Mouse (Mus musculus) B cell, adult 2 months (primary cell): ENCODE results near the gene Acnat1.
"Not testable (repeated sequence)": the region's sequence is repeated elsewhere in the genome, so short reads cannot be mapped to it uniquely, and the experiment has no call there.

Experiments used
- DNase-seq, 2 experiments: peaks; one replicate each; pipeline ENCODE4 v3.0.0; 2022

The Acnat1 gene

DNA sequence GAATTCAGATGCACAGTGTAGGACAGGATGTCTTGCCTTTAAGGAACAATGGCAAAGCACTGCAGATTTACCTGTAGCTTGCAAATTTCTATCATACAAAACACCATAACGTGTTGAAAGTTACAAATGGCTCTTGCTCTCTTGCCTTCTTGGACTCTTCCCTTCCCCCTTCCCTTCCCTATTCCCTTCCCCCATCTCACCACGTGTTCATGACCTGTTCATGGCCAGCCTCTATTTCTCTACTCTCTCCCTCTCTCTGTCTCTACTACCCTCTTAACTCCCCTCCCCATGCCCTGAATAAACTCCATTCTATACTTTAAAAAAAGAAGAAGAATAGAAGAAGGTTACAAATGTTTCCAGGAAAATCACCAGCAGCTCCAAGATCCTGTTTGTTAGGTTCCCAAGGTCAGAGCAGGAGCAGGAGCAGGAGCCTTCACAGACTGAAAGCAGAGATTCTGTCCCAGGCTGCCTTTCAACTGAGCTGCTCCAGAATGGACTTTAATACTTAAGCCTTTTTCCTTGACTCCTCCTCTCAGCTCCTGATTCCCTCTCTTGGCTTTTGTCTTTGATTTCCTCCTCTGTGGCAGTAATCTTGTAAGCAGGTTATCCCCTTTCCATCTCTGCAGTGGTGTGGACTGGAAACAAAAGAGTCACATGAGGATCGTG, at the start of gene Acnat1:
TSS of gene Acnat1 (minus strand) at position 478 of the 666 bp plus-strand sequence.
- DNase-seq = no peak

GRCm38 (mm10) chr4:49522576-49522975, 48.9 kb upstream of the Acnat1 start:
- DNase-seq = no peak

DNA sequence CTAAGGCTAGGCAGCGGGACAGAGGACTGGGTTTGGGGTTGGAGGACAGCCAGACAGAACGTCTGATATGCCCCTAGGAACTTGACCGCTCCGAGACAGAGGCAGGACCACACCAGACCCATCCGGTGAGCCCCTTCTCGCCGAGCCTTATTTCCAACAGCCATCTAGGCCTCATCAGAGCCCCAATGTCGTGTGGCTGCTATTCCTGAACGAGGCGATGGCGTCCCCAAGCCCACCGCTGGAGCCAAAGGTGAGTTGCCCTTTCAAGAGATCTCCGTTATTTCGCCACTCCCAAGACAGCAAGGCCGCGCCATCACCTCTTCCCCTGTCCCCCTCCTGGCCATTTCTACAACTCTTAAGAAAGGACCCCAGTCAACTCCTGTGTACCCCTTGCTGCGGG, 47.6 kb upstream of the Acnat1 start:
- DNase-seq = no peak

DNA sequence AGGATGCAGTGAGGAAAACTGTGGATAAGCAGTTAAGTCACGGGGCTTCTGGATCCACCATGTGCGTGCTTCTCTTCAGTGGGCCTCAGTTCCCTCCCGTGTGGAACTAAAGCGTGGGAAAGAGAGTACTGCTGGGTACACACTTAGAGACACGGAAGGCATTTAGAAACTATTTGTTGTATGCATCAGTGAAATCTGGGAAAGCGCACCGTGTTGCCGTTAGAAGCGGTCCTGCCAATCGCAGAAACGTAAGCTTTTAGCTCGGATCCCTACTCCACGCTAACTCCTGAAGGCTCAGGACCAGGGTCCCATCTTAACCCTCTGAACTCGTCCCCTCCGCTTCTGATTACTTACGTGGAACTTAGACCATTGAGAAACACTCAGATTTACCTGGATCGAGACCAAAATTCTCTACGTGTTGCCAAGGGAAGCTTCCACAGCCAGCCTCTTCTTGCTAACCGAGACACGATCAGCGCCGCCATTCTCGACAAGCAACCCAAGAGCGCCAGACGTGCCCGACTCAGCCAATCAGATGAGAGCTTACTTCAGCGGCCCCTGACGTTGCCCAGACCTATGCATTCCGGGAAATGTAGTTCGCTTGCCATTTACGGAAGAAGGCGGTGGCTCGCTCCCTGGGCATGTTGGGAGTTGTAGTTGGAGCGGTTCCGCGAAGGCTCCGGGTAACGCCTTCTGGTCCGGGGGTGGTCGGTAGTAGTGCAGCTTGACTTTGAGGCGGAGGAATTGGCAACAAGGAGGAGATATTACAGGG, 47.0 kb upstream of the Acnat1 start, which contains the start of the genes Mrpl50 and Zfp189:
TSS of gene Mrpl50 (minus strand) at position 522 of the 769 bp plus-strand sequence.
TSS of gene Zfp189 (plus strand) at position 605 of the 769 bp plus-strand sequence.
- DNase-seq = peak; percentile 89 to 91

DNA sequence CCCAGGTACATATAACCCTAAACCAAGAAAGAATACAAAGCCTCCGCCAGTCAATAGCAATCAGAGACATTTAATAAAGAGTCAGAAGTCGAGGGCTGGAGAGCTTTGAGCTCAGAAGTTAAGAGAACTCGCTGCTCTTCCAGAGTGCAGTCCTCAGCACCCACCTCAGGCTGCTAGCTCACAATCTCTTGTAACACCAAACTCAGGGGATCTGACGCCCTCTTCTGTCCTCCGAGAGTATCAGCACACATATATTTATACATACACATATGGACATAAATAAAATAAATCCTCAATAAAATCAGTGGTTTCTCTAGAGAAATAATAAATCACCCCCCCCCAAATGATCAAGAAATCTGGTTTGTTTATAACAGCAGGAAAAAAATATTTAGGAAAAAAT, 45.8 kb upstream of the Acnat1 start:
- DNase-seq = no peak

DNA sequence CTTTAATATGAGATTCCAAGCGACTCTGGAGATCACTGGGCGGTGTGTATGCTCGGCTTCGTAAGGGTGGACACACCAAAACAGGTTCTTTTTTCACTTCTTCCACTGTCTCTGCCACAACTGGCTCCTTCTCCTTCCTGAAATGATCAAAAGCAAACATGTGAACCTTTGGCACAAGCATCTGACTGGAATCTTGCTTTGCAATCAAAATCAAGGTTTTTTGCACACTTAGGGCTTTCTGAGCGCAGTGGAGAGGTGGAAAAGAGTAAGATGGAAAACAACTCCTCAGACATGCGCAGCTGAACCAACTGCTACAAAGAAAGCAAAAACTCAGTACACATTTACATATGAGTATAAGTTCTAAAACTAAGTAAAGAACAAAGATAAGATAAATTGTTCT, 40.7 kb upstream of the Acnat1 start:
- DNase-seq = no peak

- DNase-seq = no peak
Measured at GRCm38 (mm10) chr4:49512636-49513035, 38.9 kb upstream of the Acnat1 start.

DNA sequence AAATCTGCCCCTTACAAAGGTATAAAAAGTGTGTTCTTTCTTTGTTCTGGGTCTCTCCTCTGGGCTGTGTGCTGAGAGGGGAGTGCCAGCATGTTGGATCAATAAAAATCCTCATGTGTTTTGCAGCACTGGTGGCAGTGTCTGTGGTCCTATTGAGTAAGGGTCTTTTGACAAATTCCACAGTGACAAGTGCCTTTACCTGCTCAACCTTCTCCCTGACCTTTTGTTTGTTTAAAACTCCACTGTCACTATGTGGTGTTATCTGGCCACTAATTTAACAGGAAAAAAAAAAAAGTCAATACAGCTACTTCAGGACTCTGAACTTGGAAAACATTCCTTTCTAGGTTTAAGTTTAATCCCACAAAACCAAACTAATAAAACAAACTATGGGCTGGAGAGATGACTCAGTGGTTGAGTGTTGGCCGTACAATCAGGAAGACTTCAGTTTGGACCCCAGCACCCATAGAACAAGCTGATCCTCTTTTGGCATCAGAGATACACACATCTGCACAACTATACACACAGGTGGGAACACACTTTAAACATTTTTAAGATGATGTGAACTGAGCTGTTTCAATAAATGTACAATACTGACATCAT, 36.6 kb upstream of the Acnat1 start:
- DNase-seq = not testable (repeated sequence)

DNA sequence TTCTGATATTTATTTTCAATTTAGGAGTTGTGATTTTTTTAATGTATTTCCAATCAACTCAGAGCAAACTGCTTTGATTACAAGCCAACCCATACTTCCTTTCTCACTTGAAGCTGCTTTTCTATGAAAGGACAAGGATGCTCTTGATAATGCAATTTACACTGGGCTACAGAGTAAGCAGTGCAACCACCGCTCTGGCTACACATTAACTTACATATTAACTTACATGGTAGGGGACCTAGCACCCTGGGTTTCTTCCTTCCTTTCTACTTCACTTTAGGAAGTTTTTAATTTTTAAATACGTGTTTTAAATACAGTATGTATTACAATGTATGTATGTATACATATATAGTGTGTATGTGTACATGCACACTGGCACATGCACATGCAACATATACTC, 35.5 kb upstream of the Acnat1 start:
- DNase-seq = no peak

DNA sequence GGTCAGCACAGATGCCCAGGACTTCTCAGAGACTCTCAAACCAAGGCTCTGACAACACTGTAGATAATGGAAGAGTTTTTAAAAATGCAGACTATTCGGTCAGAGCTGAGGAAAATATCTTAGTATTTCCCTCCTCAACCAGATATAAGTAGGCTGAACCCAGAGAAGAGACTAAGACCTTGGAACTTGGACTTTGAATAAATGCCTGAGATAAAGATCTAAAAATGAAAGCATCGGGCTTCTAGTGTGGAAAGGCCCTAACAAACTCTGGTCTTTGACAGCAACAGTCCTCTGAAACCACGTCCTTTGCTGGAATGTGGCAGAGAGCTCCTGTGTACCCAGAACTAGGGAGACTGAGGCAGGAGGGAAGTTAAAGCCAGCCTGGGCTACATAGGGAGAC, 32.7 kb upstream of the Acnat1 start, which contains the start of gene Baat:
TSS of gene Baat (minus strand) at position 172 of the 400 bp plus-strand sequence.
- no peak for DNase-seq

DNA sequence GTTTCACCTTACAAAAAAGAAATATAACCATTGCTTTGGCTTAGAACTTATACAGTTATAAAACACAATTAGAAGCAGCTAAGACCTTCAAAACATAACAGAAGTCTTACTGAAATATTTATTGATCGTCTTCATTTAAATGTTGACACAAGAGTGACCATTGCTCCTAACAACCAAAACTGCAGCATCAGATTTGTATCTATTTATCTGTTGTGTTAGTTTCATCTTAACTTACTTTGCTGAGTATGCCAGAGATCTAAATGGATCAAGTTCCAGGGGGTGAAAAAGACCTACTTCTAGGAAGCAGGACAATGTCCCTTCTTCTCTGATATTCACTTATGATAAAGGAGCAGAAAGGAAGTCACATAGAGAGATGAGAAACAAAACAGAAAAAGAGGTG, 29.9 kb upstream of the Acnat1 start:
- no peak for DNase-seq

- not testable (repeated sequence) for DNase-seq
Measured at GRCm38 (mm10) chr4:49485934-49486650, 12.4 kb upstream of the Acnat1 start.

GRCm38 (mm10) chr4:49485442-49485841, 11.7 kb upstream of the Acnat1 start:
- DNase-seq = no peak

DNA sequence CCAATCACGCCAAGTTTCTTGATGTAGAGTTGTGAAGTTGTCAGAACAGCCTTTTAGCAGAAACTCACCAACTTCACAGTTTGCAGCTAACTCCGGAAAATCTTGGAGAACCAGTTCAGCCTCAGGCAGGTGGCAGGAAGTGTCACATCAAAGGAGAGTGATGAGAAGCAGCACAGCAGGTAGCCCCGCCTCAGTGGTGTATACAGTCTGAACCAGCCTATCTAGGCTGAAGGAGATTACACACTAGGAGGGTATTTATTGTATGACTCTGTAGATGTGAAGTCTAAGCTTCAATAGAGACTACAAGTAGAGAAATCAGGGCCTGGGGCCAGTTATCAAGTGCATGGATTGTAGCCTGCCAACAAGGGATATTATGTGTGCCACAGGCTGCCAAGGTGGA, 7.2 kb upstream of the Acnat1 start:
- DNase-seq = no peak

DNA sequence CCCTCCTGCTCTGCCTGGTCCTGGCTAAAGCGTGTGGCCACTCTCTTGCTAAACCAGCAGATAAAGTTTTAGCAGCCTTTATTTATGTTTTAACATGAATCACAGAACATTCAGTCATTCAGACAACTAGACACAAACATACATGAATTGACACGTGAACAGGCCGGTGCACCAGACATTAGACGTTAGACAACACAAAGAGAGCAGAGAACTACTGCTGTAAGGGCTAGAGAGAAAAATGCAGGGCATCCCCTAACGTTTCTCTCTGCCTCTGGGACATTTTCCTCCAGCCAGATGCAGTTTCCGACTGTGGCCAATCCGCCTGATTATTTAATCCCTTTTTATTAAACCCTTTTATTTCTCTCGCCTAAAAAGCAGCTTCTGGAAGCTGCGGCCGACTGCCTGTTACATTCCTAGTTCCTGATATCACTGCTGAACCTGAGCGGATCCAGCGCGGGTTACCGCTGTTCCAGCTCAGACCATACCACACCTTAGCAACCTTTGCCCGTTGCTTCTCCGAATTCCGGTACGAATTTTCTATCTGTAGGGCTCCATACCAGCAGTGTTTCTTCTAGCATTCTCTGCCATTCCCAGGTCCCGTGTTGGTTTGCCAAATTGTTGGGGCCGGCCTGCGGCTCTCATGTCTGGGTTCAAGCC, 6.5 kb upstream of the Acnat1 start:
- no peak for DNase-seq

GRCm38 (mm10) chr4:49479035-49479434, 5.3 kb upstream of the Acnat1 start:
- not testable (repeated sequence) for DNase-seq

- DNase-seq = no peak
Measured at GRCm38 (mm10) chr4:49478118-49478877, 4.6 kb upstream of the Acnat1 start.

- DNase-seq = no peak
Measured at GRCm38 (mm10) chr4:49474583-49474982, 871 bp upstream of the Acnat1 start.

- DNase-seq = no peak
Measured at GRCm38 (mm10) chr4:49469435-49470151, 4.1 kb downstream of the Acnat1 start.

DNA sequence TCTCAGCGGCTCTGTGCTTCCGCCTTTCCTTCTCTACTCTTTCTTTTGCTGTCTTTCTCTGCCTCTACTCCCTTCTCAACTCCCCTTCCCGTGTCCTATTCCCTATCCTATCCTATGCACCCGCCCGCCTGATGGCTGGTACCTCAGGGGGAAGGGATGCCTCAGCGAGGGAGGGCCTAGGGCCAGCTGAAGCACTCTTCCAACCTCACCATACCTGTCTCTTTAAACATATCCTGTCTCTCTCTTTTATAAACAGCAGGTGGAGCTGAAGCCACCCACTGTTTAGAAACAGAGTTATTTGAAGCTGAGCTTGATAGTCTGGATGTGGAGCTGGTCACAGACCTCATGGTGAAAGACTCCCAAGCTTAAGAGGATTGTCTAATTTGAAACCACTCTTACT, 6.4 kb downstream of the Acnat1 start:
- no peak for DNase-seq

GRCm38 (mm10) chr4:49456171-49456570, 17.5 kb downstream of the Acnat1 start:
- DNase-seq = no peak
